Mouse (Mus musculus): Measurements from ENCODE around the gene Gimap1. TPM values are rescaled to one million over a fixed set of nuclear protein-coding genes. Genes with fewer than 3 reads are reported as not detected.

Gimap1 gene
- polyA plus RNA-seq, 1 experiment from 2014 or later: 15.2 TPM

DNA sequence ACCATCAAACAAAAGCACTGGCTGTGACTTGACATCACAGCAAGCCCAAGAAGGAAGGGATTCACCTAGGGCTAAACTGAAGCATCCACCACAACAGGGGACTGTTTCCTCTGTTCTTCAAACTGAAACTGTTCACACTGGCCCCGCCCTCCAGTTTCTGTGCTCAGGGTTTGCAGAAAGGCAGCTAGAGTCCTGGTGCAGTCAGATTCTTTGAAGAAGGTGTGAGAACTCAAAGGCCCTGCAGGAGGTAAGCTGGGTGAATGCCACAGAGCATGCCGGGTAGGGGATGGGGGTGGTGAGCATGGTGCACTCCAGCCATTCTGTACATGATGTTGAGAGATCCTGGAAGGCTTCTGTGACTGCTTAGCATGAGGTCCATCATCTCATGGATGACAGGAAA lies 20.4 kb upstream of the Gimap1 start, which contains the start of the genes Gm28053 and Gimap7:
TSS of gene Gm28053 (plus strand) at position 153 of the 400 bp plus-strand sequence.
TSS of gene Gimap7 (plus strand) at position 167 of the 400 bp plus-strand sequence.
- no peaks in the 10 kb centered on the region for H3K9me3 ChIP-seq (ENCODE audit: control insufficient read depth)
- H3K27me3 ChIP-seq (replicated peaks; ENCODE audit: control insufficient read depth, insufficient read depth, low read length): no peaks in the 10 kb centered on the region
- H3K36me3 ChIP-seq (ENCODE audit: control insufficient read depth, insufficient read depth): no peaks in the 10 kb centered on the region
- TF ChIP-seq CTCF (IDR thresholded peaks at IDR 0.05; ENCODE audit: low read depth): no peak
- H3K4me2 ChIP-seq (replicated peaks; ENCODE audit: low read depth): no peak within 1 kb of the TSS
- no peak within 1 kb of the TSS for H3K4me3 ChIP-seq (ENCODE audit: low read depth, low read length)
- WGBS: 63% methylated on average over 2 of the region's 2 CpGs
- no peak for ATAC-seq
- H3K9ac ChIP-seq (ENCODE audit: low read depth, low read length): no peak within 1 kb of the TSS
- H3K27ac ChIP-seq (ENCODE audit: low read depth, low read length): no peak within 1 kb of the TSS
- H3K4me1 ChIP-seq (replicated peaks; ENCODE audit: control insufficient read depth, insufficient read depth, low read length): no peaks in the 10 kb centered on the region

- no peak for TF ChIP-seq CTCF (IDR thresholded peaks at IDR 0.05; ENCODE audit: low read depth)
- no peaks in the 10 kb centered on the region for H3K36me3 ChIP-seq (ENCODE audit: control insufficient read depth, insufficient read depth)
- no peaks in the 10 kb centered on the region for H3K9me3 ChIP-seq (ENCODE audit: control insufficient read depth)
- no peak overlapping the region for H3K4me2 ChIP-seq (replicated peaks; ENCODE audit: low read depth)
- no peak overlapping the region for H3K4me3 ChIP-seq (ENCODE audit: low read depth, low read length)
- H3K9ac ChIP-seq (ENCODE audit: low read depth, low read length): no peak overlapping the region
- H3K27me3 ChIP-seq (replicated peaks; ENCODE audit: control insufficient read depth, insufficient read depth, low read length): no peaks in the 10 kb centered on the region
- 85% methylated on average over 4 of the region's 4 CpGs for WGBS
- H3K4me1 ChIP-seq (replicated peaks; ENCODE audit: control insufficient read depth, insufficient read depth, low read length): no peaks in the 10 kb centered on the region
- no peak for ATAC-seq
- H3K27ac ChIP-seq (ENCODE audit: low read depth, low read length): no peak overlapping the region
Observed at GRCm38 (mm10) chr6:48720326-48720725, 18.5 kb upstream of the Gimap1 start.

DNA sequence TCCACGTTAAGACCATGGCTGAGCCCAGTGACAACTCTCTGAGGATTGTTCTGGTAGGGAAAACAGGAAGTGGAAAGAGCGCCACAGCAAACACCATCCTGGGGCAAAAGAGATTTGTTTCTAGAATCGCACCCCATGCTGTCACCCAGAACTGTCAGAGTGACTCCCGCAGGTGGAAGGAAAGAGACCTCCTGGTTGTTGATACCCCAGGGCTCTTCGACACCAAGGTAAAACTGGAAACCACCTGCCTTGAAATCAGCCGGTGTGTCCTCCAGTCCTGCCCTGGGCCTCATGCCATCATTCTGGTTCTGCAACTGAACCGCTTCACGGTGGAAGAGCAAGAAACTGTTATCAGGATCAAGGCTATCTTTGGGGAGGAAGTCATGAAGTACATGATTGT lies 15.4 kb upstream of the Gimap1 start:
- Histone ChIP-seq H3K27ac (ENCODE audit: low read depth, low read length) (no peak overlapping the region), H3K9ac (ENCODE audit: low read depth, low read length) (no peak overlapping the region), H3K9me3 (ENCODE audit: control insufficient read depth) (no peaks in the 10 kb centered on the region), H3K36me3 (ENCODE audit: control insufficient read depth, insufficient read depth) (no peaks in the 10 kb centered on the region), H3K4me1 (replicated peaks; ENCODE audit: control insufficient read depth, insufficient read depth, low read length) (no peaks in the 10 kb centered on the region), H3K27me3 (replicated peaks; ENCODE audit: control insufficient read depth, insufficient read depth, low read length) (no peaks in the 10 kb centered on the region), H3K4me2 (replicated peaks; ENCODE audit: low read depth) (no peak overlapping the region), H3K4me3 (ENCODE audit: low read depth, low read length) (no peak overlapping the region)
- no peak for TF ChIP-seq CTCF (IDR thresholded peaks at IDR 0.05; ENCODE audit: low read depth)
- WGBS: 72% methylated on average over 8 of the region's 8 CpGs
- no peak for ATAC-seq

GRCm38 (mm10) chr6:48725476-48725875 lies 13.4 kb upstream of the Gimap1 start:
- H3K27ac ChIP-seq (ENCODE audit: low read depth, low read length): no peak overlapping the region
- H3K27me3 ChIP-seq (replicated peaks; ENCODE audit: control insufficient read depth, insufficient read depth, low read length): no peaks in the 10 kb centered on the region
- H3K36me3 ChIP-seq (ENCODE audit: control insufficient read depth, insufficient read depth): no peaks in the 10 kb centered on the region
- no peaks in the 10 kb centered on the region for H3K9me3 ChIP-seq (ENCODE audit: control insufficient read depth)
- H3K4me3 ChIP-seq (ENCODE audit: low read depth, low read length): no peak overlapping the region
- no peak overlapping the region for H3K4me2 ChIP-seq (replicated peaks; ENCODE audit: low read depth)
- 0% methylated on average over 1 of the region's 1 CpGs for WGBS
- ATAC-seq: no peak
- H3K9ac ChIP-seq (ENCODE audit: low read depth, low read length): no peak overlapping the region
- no peaks in the 10 kb centered on the region for H3K4me1 ChIP-seq (replicated peaks; ENCODE audit: control insufficient read depth, insufficient read depth, low read length)
- TF ChIP-seq CTCF (IDR thresholded peaks at IDR 0.05; ENCODE audit: low read depth): no peak

- Histone ChIP-seq H3K9ac (ENCODE audit: low read depth, low read length) (no peak overlapping the region), H3K27ac (ENCODE audit: low read depth, low read length) (no peak overlapping the region), H3K27me3 (replicated peaks; ENCODE audit: control insufficient read depth, insufficient read depth, low read length) (no peaks in the 10 kb centered on the region), H3K36me3 (ENCODE audit: control insufficient read depth, insufficient read depth) (no peaks in the 10 kb centered on the region), H3K4me3 (ENCODE audit: low read depth, low read length) (no peak overlapping the region), H3K4me2 (replicated peaks; ENCODE audit: low read depth) (no peak overlapping the region), H3K9me3 (ENCODE audit: control insufficient read depth) (no peaks in the 10 kb centered on the region), H3K4me1 (replicated peaks; ENCODE audit: control insufficient read depth, insufficient read depth, low read length) (no peaks in the 10 kb centered on the region)
- WGBS: 89% methylated on average over 5 of the region's 5 CpGs
- ATAC-seq: no peak
- TF ChIP-seq CTCF (IDR thresholded peaks at IDR 0.05; ENCODE audit: low read depth): no peak
Observed at GRCm38 (mm10) chr6:48727761-48728160, 11.1 kb upstream of the Gimap1 start.

DNA sequence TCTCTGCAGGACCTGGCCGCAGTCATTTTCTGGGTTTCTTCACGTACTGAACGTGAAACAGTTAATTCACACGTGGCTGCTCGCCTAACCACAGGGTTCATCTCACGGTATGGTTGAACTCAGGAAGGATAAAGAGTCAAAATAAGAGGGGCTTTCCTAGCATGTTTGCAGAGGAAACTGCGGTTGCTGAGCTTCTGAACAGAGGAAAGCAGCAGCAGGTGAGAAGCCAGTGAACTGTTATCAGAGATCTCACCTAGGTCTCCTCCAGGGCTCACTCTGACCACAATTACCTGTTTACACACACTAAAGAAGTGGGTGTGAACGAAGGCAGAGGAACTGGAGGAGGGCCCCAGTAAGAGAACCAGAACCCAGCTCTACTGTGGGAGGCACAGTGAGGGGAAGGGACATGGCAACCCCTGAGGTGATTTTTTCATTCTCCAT lies 6.0 kb upstream of the Gimap1 start:
- Histone ChIP-seq H3K9me3 (ENCODE audit: control insufficient read depth) (no peaks in the 10 kb centered on the region), H3K27me3 (replicated peaks; ENCODE audit: control insufficient read depth, insufficient read depth, low read length) (no peaks in the 10 kb centered on the region), H3K27ac (ENCODE audit: low read depth, low read length) (no peak overlapping the region), H3K4me2 (replicated peaks; ENCODE audit: low read depth) (no peak overlapping the region), H3K36me3 (ENCODE audit: control insufficient read depth, insufficient read depth) (no peaks in the 10 kb centered on the region), H3K4me3 (ENCODE audit: low read depth, low read length) (no peak overlapping the region), H3K9ac (ENCODE audit: low read depth, low read length) (no peak overlapping the region), H3K4me1 (replicated peaks; ENCODE audit: control insufficient read depth, insufficient read depth, low read length) (no peaks in the 10 kb centered on the region)
- WGBS: 31% methylated on average over 8 of the region's 8 CpGs
- no peak for ATAC-seq
- no peak for TF ChIP-seq CTCF (IDR thresholded peaks at IDR 0.05; ENCODE audit: low read depth)

- no peaks in the 10 kb centered on the region for H3K4me1 ChIP-seq (replicated peaks; ENCODE audit: control insufficient read depth, insufficient read depth, low read length)
- no peak for ATAC-seq
- no peak overlapping the region for H3K9ac ChIP-seq (ENCODE audit: low read depth, low read length)
- WGBS: 96% methylated on average over 1 of the region's 1 CpGs
- H3K27me3 ChIP-seq (replicated peaks; ENCODE audit: control insufficient read depth, insufficient read depth, low read length): no peaks in the 10 kb centered on the region
- no peak overlapping the region for H3K4me2 ChIP-seq (replicated peaks; ENCODE audit: low read depth)
- H3K9me3 ChIP-seq (ENCODE audit: control insufficient read depth): no peaks in the 10 kb centered on the region
- no peaks in the 10 kb centered on the region for H3K36me3 ChIP-seq (ENCODE audit: control insufficient read depth, insufficient read depth)
- H3K4me3 ChIP-seq (ENCODE audit: low read depth, low read length): no peak overlapping the region
- H3K27ac ChIP-seq (ENCODE audit: low read depth, low read length): no peak overlapping the region
- TF ChIP-seq CTCF (IDR thresholded peaks at IDR 0.05; ENCODE audit: low read depth): no peak
Observed at GRCm38 (mm10) chr6:48733660-48734059, 5.2 kb upstream of the Gimap1 start.
